Mouse (Mus musculus) bone marrow, adult 2 months (tissue): ENCODE data around the gene Skp2. TPM values are rescaled to one million over a fixed set of nuclear protein-coding genes. Genes with fewer than 3 reads are reported as not detected.

ENCODE experiments used
- H3K27ac ChIP-seq: fragments of 200-500 bp; 2 replicates; pipeline ENCODE4 v1.5.1; 2012; ENCODE audit warnings: low read depth, mild to moderate bottlenecking, control low read depth, inconsistent platforms, low read length; ENCODE audit not compliant: control insufficient read depth, poor library complexity, insufficient read depth
- H3K4me1 ChIP-seq: fragments of 200-500 bp; 2 replicates; pipeline ENCODE4 v1.6.1; 2011; ENCODE audit warnings: low read length; ENCODE audit not compliant: control insufficient read depth, insufficient read depth
- H3K4me3 ChIP-seq: fragments of 200-500 bp; replicated peaks from 2 replicates; pipeline ENCODE3; 2011; ENCODE audit warnings: mild to moderate bottlenecking, low read depth, low read length, control low read depth; ENCODE audit not compliant: control insufficient read depth
- CTCF ChIP-seq: fragments of 200-500 bp; IDR thresholded peaks from 2 replicates; pipeline ENCODE4 v1.5.1; 2011; ENCODE audit warnings: low read length, control low read depth; ENCODE audit not compliant: control insufficient read depth, insufficient read depth
- POLR2A ChIP-seq: fragments of 200-500 bp; IDR thresholded peaks from 2 replicates; pipeline ENCODE4 v1.6.1; 2011; ENCODE audit warnings: low read depth, mild to moderate bottlenecking, control low read depth, low read length, borderline replicate concordance; ENCODE audit not compliant: control insufficient read depth
- WGBS: fragments of 180-500 bp; shearing (Covaris S2); methylation state at CpG from one replicate; pipeline ENCODE4 v1.1.7; 2018; 5-methylcytosine and 5-hydroxymethylcytosine counted together
- polyA plus RNA-seq: library from polyadenylated mRNA; stranded (reverse); fragments of >200 nt; gene quantifications from 2 replicates; pipeline ENCODE4 v1.2.4, GENCODE M21; 2011; ENCODE audit warnings: low replicate concordance; ENCODE audit not compliant: missing spikeins, insufficient read depth, insufficient read length

Skp2 gene
- polyA plus RNA-seq, 1 experiment = 8.0 TPM

- Histone ChIP-seq H3K4me3 (peak overlapping the region; percentile 93), H3K27ac (peak overlapping the region; percentile 98), H3K4me1 (peaks cover 2% of the 10 kb centered on the region)
- 2% methylated on average over 3 of the region's 3 CpGs for WGBS
- no peak for TF ChIP-seq POLR2A
- TF ChIP-seq CTCF = no peak
Measured at GRCm38 (mm10) chr15:9070353-9070752, 84.9 kb downstream of the Skp2 start.

- no peak for TF ChIP-seq CTCF
- Histone ChIP-seq H3K27ac (no peak overlapping the region), H3K4me3 (no peak overlapping the region), H3K4me1 (no peaks in the 10 kb centered on the region; the same call in 1 of the 2 replicates)
- 79% methylated on average over 4 of the region's 4 CpGs for WGBS
Measured at GRCm38 (mm10) chr15:9068881-9069280, 86.3 kb downstream of the Skp2 start.

Other genes starting within 250 kb of the Skp2 start
- not detected in 2 replicates for gene Ranbp3l, start 187.5 kb downstream of the Skp2 start, polyA plus RNA-seq
- gene Nadk2, start 84.2 kb downstream of the Skp2 start, polyA plus RNA-seq = 57.6 and 70.0 TPM in 2 replicates
- 5.1 and 10.4 TPM in 2 replicates for gene Lmbrd2, start 14.9 kb downstream of the Skp2 start, polyA plus RNA-seq
- 2.5 TPM in 1 of 2 replicates, not detected in the other for gene Ugt3a1, start 121.5 kb upstream of the Skp2 start, polyA plus RNA-seq
- gene Ugt3a2, start 180.1 kb upstream of the Skp2 start, polyA plus RNA-seq = 2.4 TPM in 1 of 2 replicates, not detected in the other